Mouse (Mus musculus) cerebellum, postnatal 25 days (tissue): ENCODE results near the gene Gpr162.
"Not testable (repeated sequence)": the region's sequence is repeated elsewhere in the genome, so short reads cannot be mapped to it uniquely, and the experiment has no call there.

ENCODE experiments used
- DNase-seq, 2 experiments: peaks; one replicate each; pipeline ENCODE4 v3.0.0; 2021; ENCODE audit warnings: mixed read lengths in 2 of 2

Gene Gpr162

GRCm38 (mm10) chr6:124836411-124836810, 27.4 kb downstream of the Gpr162 start:
- no peak for DNase-seq

- DNase-seq, result no peak
These were observed 28.3 kb downstream of the Gpr162 start for GRCm38 (mm10) chr6:124835531-124835930.

- DNase-seq, result no peak
These were observed 29.2 kb downstream of the Gpr162 start for GRCm38 (mm10) chr6:124834512-124835081.

- no peak for DNase-seq
These were observed 32.1 kb downstream of the Gpr162 start for GRCm38 (mm10) chr6:124831649-124832048.

- DNase-seq, result not testable (repeated sequence)
These were observed 32.6 kb downstream of the Gpr162 start for GRCm38 (mm10) chr6:124831199-124831598.

- DNase-seq, result peak; percentile 91 to 92
These were observed 33.7 kb downstream of the Gpr162 start for GRCm38 (mm10) chr6:124829799-124830700.

- DNase-seq, result peak; percentile 98
These were observed 34.6 kb downstream of the Gpr162 start, which contains the start of the genes Usp5 and Cdca3 for GRCm38 (mm10) chr6:124828868-124829798. Usp5 (minus strand) TSS chr6:124829484. Cdca3 (plus strand) TSS chr6:124829547.

GRCm38 (mm10) chr6:124828101-124828592, 35.6 kb downstream of the Gpr162 start:
- DNase-seq, result peak; percentile 38 to 53

GRCm38 (mm10) chr6:124822049-124822448, 41.7 kb downstream of the Gpr162 start:
- no peak for DNase-seq

GRCm38 (mm10) chr6:124820891-124821290, 42.9 kb downstream of the Gpr162 start:
- no peak for DNase-seq

GRCm38 (mm10) chr6:124817971-124818370, 45.8 kb downstream of the Gpr162 start:
- DNase-seq, result no peak

- no peak for DNase-seq
These were observed 46.2 kb downstream of the Gpr162 start for GRCm38 (mm10) chr6:124817563-124817962.

GRCm38 (mm10) chr6:124817125-124817524, 46.7 kb downstream of the Gpr162 start:
- DNase-seq, result no peak

GRCm38 (mm10) chr6:124816611-124817010, 47.2 kb downstream of the Gpr162 start:
- DNase-seq, result no peak

GRCm38 (mm10) chr6:124814858-124815774, 48.7 kb downstream of the Gpr162 start:
- DNase-seq, result no peak

- no peak for DNase-seq
These were observed 49.3 kb downstream of the Gpr162 start for GRCm38 (mm10) chr6:124814448-124814847.

- DNase-seq, result peak; percentile 93 to 94
These were observed 49.9 kb downstream of the Gpr162 start, which contains the start of gene Tpi1 for GRCm38 (mm10) chr6:124813933-124814332. Tpi1 (minus strand) TSS chr6:124814296.

- peak; percentile 79 to 86 for DNase-seq
These were observed 50.3 kb downstream of the Gpr162 start for GRCm38 (mm10) chr6:124813496-124813895.

- peak in 1 of 2 experiments; percentile 48 for DNase-seq
These were observed 50.9 kb downstream of the Gpr162 start for GRCm38 (mm10) chr6:124812848-124813247.

- no peak for DNase-seq
These were observed 51.9 kb downstream of the Gpr162 start for GRCm38 (mm10) chr6:124811701-124812560.

GRCm38 (mm10) chr6:124811403-124811665, 52.4 kb downstream of the Gpr162 start:
- DNase-seq, result no peak
